Mouse (Mus musculus): ENCODE results near the gene Zcchc24. TPM values are rescaled to one million over a fixed set of nuclear protein-coding genes. Genes with fewer than 3 reads are reported as not detected.

Gene Zcchc24
- polyA plus RNA-seq, 2 experiments from 2014 or later, result 0.84 to 1.3 TPM

DNA sequence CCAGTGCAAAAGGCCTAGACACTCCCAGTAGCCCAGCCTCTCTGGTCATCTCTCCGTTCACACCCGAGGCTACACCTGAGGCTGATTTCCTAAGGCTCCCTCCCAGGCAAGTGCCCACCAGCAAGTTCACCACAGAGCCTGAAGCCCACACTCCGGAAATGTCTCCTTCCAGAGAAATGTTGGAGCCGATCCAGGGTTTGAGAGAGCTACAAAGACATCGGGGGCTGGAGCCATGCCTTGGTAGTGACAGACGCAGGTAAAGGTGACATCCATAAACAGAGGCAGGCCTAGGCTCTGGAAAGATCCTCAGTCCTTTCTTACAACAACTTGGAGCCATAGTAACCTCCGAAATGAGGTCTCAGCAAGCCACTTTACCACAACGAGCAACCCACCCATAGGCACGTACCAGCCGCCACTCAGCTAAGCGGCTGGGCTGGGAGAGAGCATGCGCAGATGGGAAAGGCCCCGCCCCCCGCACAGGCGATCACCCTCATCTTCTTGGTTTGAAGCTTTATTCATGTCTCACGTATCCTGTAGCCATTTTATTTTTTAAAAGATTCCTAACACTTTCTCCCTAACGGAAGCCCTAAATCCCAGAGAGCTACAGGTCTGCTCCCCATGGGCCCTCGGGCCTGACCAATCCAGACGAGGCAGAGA is 103.4 kb downstream of the Zcchc24 start:
- ATAC-seq, result no peak

DNA sequence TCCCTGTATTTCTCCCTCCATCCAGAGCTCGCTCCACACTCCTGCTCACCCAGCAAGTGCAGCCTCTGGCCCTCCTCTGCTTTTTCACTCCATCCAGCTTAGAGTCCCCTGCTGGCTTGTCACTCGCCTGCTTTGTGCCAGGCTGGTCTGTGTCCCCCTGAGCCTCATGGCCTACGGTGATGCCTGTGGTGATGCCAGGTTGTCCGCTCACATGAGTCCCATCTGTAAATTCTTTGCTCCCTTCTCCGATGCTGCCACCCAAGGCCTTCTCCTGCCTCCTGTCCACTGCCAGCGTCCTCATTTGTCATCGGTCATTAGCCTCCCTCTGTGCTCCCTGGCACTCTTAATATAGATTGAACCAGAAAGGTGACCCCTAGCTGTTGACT is 104.5 kb downstream of the Zcchc24 start:
- no peak for ATAC-seq

DNA sequence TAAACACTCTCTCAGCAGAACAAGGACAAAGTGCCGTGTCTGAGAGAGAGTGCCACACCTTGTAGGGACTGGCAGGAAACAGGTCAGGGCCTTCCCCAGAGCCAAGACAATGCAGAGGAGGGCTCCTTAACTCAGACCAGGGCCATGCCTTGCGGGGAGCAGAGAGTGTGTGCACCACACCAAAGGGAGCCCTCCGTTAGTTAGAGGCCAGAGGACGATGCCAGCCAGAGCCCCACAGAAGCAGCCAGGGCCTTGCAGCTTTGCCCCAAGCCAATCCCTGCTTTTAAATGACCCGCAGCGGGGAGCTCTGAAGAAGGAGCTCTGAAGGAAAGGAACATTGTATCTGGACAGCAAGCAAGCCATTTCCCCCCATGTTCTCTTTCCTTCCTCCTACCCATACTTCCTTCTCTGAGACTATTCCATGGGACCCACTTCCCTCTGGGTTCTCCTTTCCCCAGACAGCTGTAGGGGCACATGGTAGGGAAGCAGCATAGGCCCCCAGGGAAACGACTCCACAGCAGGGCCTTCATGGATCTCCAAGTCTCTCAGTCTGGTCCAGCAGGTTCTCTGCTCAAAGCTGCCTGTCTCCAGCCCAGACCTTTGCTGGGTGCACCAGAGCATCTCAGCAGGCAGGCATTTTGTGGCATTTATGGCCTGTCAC is 105.1 kb downstream of the Zcchc24 start:
- ATAC-seq, result no peak

Other genes with a start within 250 kb of the Zcchc24 start
- 10 to 100 TPM; 22.0 to 27.0 TPM for gene Ppif, start 74.9 kb downstream of the Zcchc24 start, polyA plus RNA-seq (2017; shearing (Covaris generic))
- gene Anxa11, start 73.1 kb upstream of the Zcchc24 start, polyA plus RNA-seq (2017; shearing (Covaris generic)), result 10 to 100 TPM; 59.7 to 84.6 TPM
- not detected for gene Plac9a, start 134.1 kb upstream of the Zcchc24 start, polyA plus RNA-seq (2017; shearing (Covaris generic))
- 1 to 10 TPM; 5.5 to 6.8 TPM for gene Tmem254a, start 158.6 kb upstream of the Zcchc24 start, polyA plus RNA-seq (2017; shearing (Covaris generic))
- gene Cphx1, start 169.3 kb upstream of the Zcchc24 start, polyA plus RNA-seq (2017; shearing (Covaris generic)), result not detected
- gene Duxbl1, start 209.5 kb upstream of the Zcchc24 start, polyA plus RNA-seq (2017; shearing (Covaris generic)), result not detected

Measured in CD4-positive, CD25-positive, alpha-beta regulatory T cell, adult 4 months (primary cell).